Mouse (Mus musculus): Measurements from ENCODE around the gene Olfr395. TPM values are rescaled to one million over a fixed set of nuclear protein-coding genes. Genes with fewer than 3 reads are reported as not detected.
"Not testable (repeated sequence)": the region's sequence is repeated elsewhere in the genome, so short reads cannot be mapped to it uniquely, and the experiment has no call there.

The Olfr395 gene
- polyA plus RNA-seq (2016; fragmentation: Nextera tagmentation; extraction: Ambion mirVana), result not detected in 2 replicates

- not testable (repeated sequence) for H3K9me3 ChIP-seq (replicated peaks); H3K4me3 ChIP-seq; H3K27me3 ChIP-seq (replicated peaks); H3K4me1 ChIP-seq (replicated peaks); H3K9ac ChIP-seq; H3K4me2 ChIP-seq; ATAC-seq (ENCODE audit: insufficient number of reproducible peaks, low FRiP score); H3K27ac ChIP-seq (ENCODE audit: poor library complexity, severe bottlenecking); H3K36me3 ChIP-seq
- 66% methylated on average over 4 of the region's 4 CpGs for WGBS
Measured at GRCm38 (mm10) chr11:73909199-73909598, at the start of gene Olfr395. Gene Olfr395, minus strand, starts transcription at chr11:73909299.

GRCm38 (mm10) chr11:73936377-73936776, 27.3 kb upstream of the Olfr395 start, which contains the start of gene Olfr23:
Gene Olfr23, plus strand, starts transcription at chr11:73936677.
- ATAC-seq (ENCODE audit: insufficient number of reproducible peaks, low FRiP score), result no peak
- no peak within 1 kb of the TSS for H3K4me2 ChIP-seq
- no peaks in the 10 kb centered on the region for H3K27me3 ChIP-seq (replicated peaks)
- no peak within 1 kb of the TSS for H3K4me3 ChIP-seq
- H3K4me1 ChIP-seq (replicated peaks), result no peaks in the 10 kb centered on the region
- H3K27ac ChIP-seq (ENCODE audit: poor library complexity, severe bottlenecking), result no peak within 1 kb of the TSS
- H3K9me3 ChIP-seq (replicated peaks), result no peaks in the 10 kb centered on the region
- no peaks in the 10 kb centered on the region for H3K36me3 ChIP-seq
- H3K9ac ChIP-seq, result no peak within 1 kb of the TSS

GRCm38 (mm10) chr11:73890671-73891070, 18.4 kb downstream of the Olfr395 start, which contains the start of gene Olfr394:
Gene Olfr394, minus strand, starts transcription at chr11:73890771.
- Histone ChIP-seq H3K4me2 (no peak within 1 kb of the TSS), H3K4me3 (no peak within 1 kb of the TSS), H3K9ac (no peak within 1 kb of the TSS), H3K36me3 (no peaks in the 10 kb centered on the region), H3K9me3 (replicated peaks) (peaks cover 12% of the 10 kb centered on the region), H3K27ac (ENCODE audit: poor library complexity, severe bottlenecking) (no peak within 1 kb of the TSS), H3K4me1 (replicated peaks) (no peaks in the 10 kb centered on the region), H3K27me3 (replicated peaks) (no peaks in the 10 kb centered on the region)
- no peak for ATAC-seq (ENCODE audit: insufficient number of reproducible peaks, low FRiP score)
- 81% methylated on average over 1 of the region's 1 CpGs for WGBS

Other genes starting within 250 kb of the Olfr395 start
- not detected in 2 replicates for gene Zfp735, start 220.5 kb downstream of the Olfr395 start, polyA plus RNA-seq (2016; fragmentation: Nextera tagmentation; extraction: Ambion mirVana)
- gene Olfr389, start 128.6 kb downstream of the Olfr395 start, polyA plus RNA-seq (2016; fragmentation: Nextera tagmentation; extraction: Ambion mirVana), result not detected in 2 replicates
- gene Olfr390, start 126.3 kb downstream of the Olfr395 start, polyA plus RNA-seq (2016; fragmentation: Nextera tagmentation; extraction: Ambion mirVana), result not detected in 2 replicates
- gene Olfr391-ps, start 106.2 kb downstream of the Olfr395 start, polyA plus RNA-seq (2016; fragmentation: Nextera tagmentation; extraction: Ambion mirVana), result not detected in 2 replicates
- gene Olfr392, start 92.2 kb downstream of the Olfr395 start, polyA plus RNA-seq (2016; fragmentation: Nextera tagmentation; extraction: Ambion mirVana), result not detected in 2 replicates
- not detected in 2 replicates for gene Olfr393, start 57.8 kb downstream of the Olfr395 start, polyA plus RNA-seq (2016; fragmentation: Nextera tagmentation; extraction: Ambion mirVana)
- gene Olfr394, start 18.5 kb downstream of the Olfr395 start, polyA plus RNA-seq (2016; fragmentation: Nextera tagmentation; extraction: Ambion mirVana), result not detected in 2 replicates
- not detected in 2 replicates for gene Olfr23, start 27.4 kb upstream of the Olfr395 start, polyA plus RNA-seq (2016; fragmentation: Nextera tagmentation; extraction: Ambion mirVana)
- gene Olfr397, start 51.5 kb upstream of the Olfr395 start, polyA plus RNA-seq (2016; fragmentation: Nextera tagmentation; extraction: Ambion mirVana), result not detected in 2 replicates
- not detected in 2 replicates for gene Olfr398, start 81.1 kb upstream of the Olfr395 start, polyA plus RNA-seq (2016; fragmentation: Nextera tagmentation; extraction: Ambion mirVana)
- gene Olfr139, start 147.3 kb upstream of the Olfr395 start, polyA plus RNA-seq (2016; fragmentation: Nextera tagmentation; extraction: Ambion mirVana), result not detected in 2 replicates
- not detected in 2 replicates for gene Olfr399, start 147.3 kb upstream of the Olfr395 start, polyA plus RNA-seq (2016; fragmentation: Nextera tagmentation; extraction: Ambion mirVana)
- gene Zfp616, start 160.7 kb upstream of the Olfr395 start, polyA plus RNA-seq (2016; fragmentation: Nextera tagmentation; extraction: Ambion mirVana), result not detected in 2 replicates
- not detected in 2 replicates for gene Olfr401, start 204.4 kb upstream of the Olfr395 start, polyA plus RNA-seq (2016; fragmentation: Nextera tagmentation; extraction: Ambion mirVana)
- not detected in 2 replicates for gene Olfr402, start 244.2 kb upstream of the Olfr395 start, polyA plus RNA-seq (2016; fragmentation: Nextera tagmentation; extraction: Ambion mirVana)